Mouse (Mus musculus) ES-E14 (cell line): ENCODE measurements around the gene Gm11595. TPM values are rescaled to one million over a fixed set of nuclear protein-coding genes. Genes with fewer than 3 reads are reported as not detected.

Experiments
- DNase-seq: peaks from one replicate; pipeline ENCODE4 v3.0.0-alpha.2; 2013; ENCODE audit warnings: low read depth, low spot score
- H3K27ac ChIP-seq: 2 replicates; pipeline ENCODE4 v1.5.1; 2012; ENCODE audit warnings: low read depth, mild to moderate bottlenecking, low read length, moderate library complexity, mixed read lengths; ENCODE audit not compliant: poor library complexity, insufficient read depth, severe bottlenecking
- H3K36me3 ChIP-seq: 2 replicates; pipeline ENCODE4 v1.6.1; 2012; ENCODE audit warnings: mild to moderate bottlenecking, low read length, moderate library complexity, mixed read lengths; ENCODE audit not compliant: control insufficient read depth, poor library complexity, insufficient read depth, severe bottlenecking
- H3K4me1 ChIP-seq, 2 experiments: fragments of 150-350 bp in 1 of 2; sonication (generic) in 1 of 2; 2 replicates each; pipeline ENCODE4 v1.6.1; 2012; ENCODE audit warnings: low read length in 2 of 2, mild to moderate bottlenecking in 1 of 2, mixed read lengths in 1 of 2; ENCODE audit not compliant: control insufficient read depth in 2 of 2, insufficient read depth in 2 of 2, poor library complexity in 1 of 2
- H3K4me3 ChIP-seq, 2 experiments: fragments of 150-350 bp in 1 of 2; sonication (generic) in 1 of 2; 2 replicates each; pipeline ENCODE4 v1.5.1; 2012; ENCODE audit warnings: low read length in 2 of 2, low read depth in 1 of 2, mild to moderate bottlenecking in 1 of 2, mixed read lengths in 1 of 2; ENCODE audit not compliant: insufficient read depth in 1 of 2, poor library complexity in 1 of 2, severe bottlenecking in 1 of 2
- H3K9ac ChIP-seq: 2 replicates; pipeline ENCODE4 v1.6.1; 2012; ENCODE audit warnings: low read depth, mild to moderate bottlenecking, low read length, mixed read lengths; ENCODE audit not compliant: poor library complexity, insufficient read depth, severe bottlenecking
- H3K9me3 ChIP-seq: fragments of 150-350 bp; sonication (generic); 2 replicates; pipeline ENCODE4 v1.6.1; 2012; ENCODE audit warnings: low read depth, mild to moderate bottlenecking, low read length; ENCODE audit not compliant: control insufficient read depth, insufficient read depth
- CHD2 ChIP-seq: IDR thresholded peaks from 2 replicates; pipeline ENCODE4 v1.6.1; 2014; ENCODE audit warnings: mild to moderate bottlenecking, low read depth, low read length, inconsistent platforms
- HCFC1 ChIP-seq: IDR thresholded peaks from 2 replicates; pipeline ENCODE4 v1.6.1; 2012; ENCODE audit warnings: low read length, inconsistent platforms, borderline replicate concordance; ENCODE audit not compliant: insufficient read depth
- MAFK ChIP-seq: IDR thresholded peaks from 2 replicates; pipeline ENCODE4 v1.6.1; 2014; ENCODE audit warnings: mild to moderate bottlenecking, low read depth, low read length, inconsistent platforms; ENCODE audit not compliant: insufficient read depth
- ZC3H11A ChIP-seq: IDR thresholded peaks from 2 replicates; pipeline ENCODE4 v1.6.1; 2012; ENCODE audit warnings: low read depth, mild to moderate bottlenecking, inconsistent platforms, low read length, borderline replicate concordance
- ZNF384 ChIP-seq: IDR thresholded peaks from 2 replicates; pipeline ENCODE4 v1.6.1; 2012; ENCODE audit warnings: low read depth, low read length, inconsistent platforms
- in situ Hi-C, 2 experiments: fragments of 600-800 bp; cut with MboI; formaldehyde crosslinking; loops; one replicate each; pipeline ENCODE4 v1.15.1; 2025; ENCODE audit warnings: low sequenced_read_pairs in 2 of 2, inconsistent platforms in 1 of 2; ENCODE audit not compliant: unreplicated experiment in 2 of 2
- total RNA-seq: library from RNA; depleted of rRNA; stranded (reverse); fragments of 300-350 nt; gene quantifications from 2 replicates; pipeline ENCODE4 v1.2.3, GENCODE M21; 2012

The Gm11595 gene
- total RNA-seq, 1 experiment, result not detected

DNA sequence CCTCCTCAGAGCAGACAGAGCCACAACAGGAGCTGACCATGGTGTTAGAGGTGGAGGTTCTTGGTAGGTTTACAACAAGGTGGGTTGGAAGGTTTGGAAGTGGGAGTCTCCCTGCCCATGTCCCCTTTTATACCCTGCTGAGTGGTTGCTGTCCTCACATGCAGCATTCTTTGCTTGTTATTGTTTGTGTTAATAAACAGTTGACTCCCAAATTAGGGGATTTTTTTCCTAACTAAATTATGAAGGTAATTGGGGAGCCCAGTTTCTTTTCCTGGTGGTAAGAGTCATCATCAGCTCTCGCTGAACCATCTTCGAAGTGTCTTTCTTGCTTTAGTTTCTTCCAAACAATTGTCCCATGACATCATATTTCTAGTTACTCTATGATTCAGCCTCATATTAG is 7.9 kb upstream of the Gm11595 start, which contains the start of gene Krtap4-8:
TSS of gene Krtap4-8 (minus strand) at position 101 of the 400 bp plus-strand sequence.
- H3K27ac ChIP-seq, result no peak within 1 kb of the TSS
- DNase-seq, result no peak
- H3K4me1 ChIP-seq, result no peaks in the 10 kb centered on the region
- no peak within 1 kb of the TSS for H3K4me3 ChIP-seq
- no peak within 1 kb of the TSS for H3K9ac ChIP-seq
- in situ Hi-C loops, result no loop called here
- H3K36me3 ChIP-seq, result no peaks in the 10 kb centered on the region
- no peak for TF ChIP-seq CHD2
- H3K9me3 ChIP-seq, result no peaks in the 10 kb centered on the region

DNA sequence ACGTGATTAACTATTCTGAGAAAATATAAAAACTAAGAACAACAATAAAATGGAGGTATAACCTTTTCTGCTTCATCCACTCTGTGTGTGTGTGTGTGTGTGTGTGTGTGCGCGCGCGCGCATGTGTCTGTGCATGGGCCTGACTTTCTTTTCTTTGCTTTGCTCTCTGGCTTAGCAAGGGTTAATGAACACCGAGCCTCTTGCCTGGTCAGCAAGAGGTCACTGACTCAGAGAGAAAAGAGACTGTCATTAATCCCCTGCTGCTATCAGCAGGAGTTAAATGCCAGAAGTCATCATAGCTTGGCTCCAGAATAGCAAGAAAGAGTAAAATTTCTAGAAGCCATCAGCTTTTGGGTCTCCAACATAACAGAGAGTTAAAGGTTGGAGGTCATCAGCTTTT is 5.7 kb upstream of the Gm11595 start:
- no peaks in the 10 kb centered on the region for H3K9me3 ChIP-seq
- no peaks in the 10 kb centered on the region for H3K36me3 ChIP-seq
- no peak overlapping the region for H3K27ac ChIP-seq
- TF ChIP-seq ZNF384 (no peak), MAFK (no peak), ZC3H11A (no peak), HCFC1 (no peak), CHD2 (no peak)
- in situ Hi-C loops, result no loop called here
- H3K4me1 ChIP-seq, result no peaks in the 10 kb centered on the region
- DNase-seq, result no peak
- H3K4me3 ChIP-seq, result no peak overlapping the region
- no peak overlapping the region for H3K9ac ChIP-seq

DNA sequence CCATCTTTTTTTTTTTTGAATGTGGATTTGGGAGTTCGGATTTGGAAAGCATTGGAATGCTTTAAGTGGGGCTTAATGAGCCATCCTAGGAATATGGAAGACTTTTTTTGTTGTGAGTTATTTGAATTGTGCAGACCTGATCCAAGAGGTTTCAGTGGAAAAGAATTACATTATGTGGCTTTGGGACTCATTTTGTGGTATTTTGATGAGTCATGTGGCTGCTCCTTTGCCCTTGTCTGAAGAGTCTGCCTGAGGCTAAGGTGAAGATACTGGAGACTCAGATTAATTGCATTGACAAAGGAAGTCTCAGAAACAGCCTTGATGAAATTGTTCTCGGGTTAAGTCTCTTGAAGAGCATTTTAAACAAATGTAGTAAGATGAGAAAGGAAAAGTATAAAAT is 4.3 kb downstream of the Gm11595 start:
- Histone ChIP-seq H3K36me3 (no peaks in the 10 kb centered on the region), H3K9me3 (no peaks in the 10 kb centered on the region), H3K9ac (no peak overlapping the region), H3K27ac (no peak overlapping the region), H3K4me3 (no peak overlapping the region), H3K4me1 (no peaks in the 10 kb centered on the region)
- in situ Hi-C loops, result no loop called here
- TF ChIP-seq HCFC1 (no peak), MAFK (no peak), CHD2 (no peak), ZC3H11A (no peak), ZNF384 (no peak)
- no peak for DNase-seq

- no peak overlapping the region for H3K9ac ChIP-seq
- H3K9me3 ChIP-seq, result no peaks in the 10 kb centered on the region
- TF ChIP-seq HCFC1 (no peak), ZNF384 (no peak), ZC3H11A (no peak), MAFK (no peak), CHD2 (no peak)
- H3K4me1 ChIP-seq, result no peaks in the 10 kb centered on the region
- no peaks in the 10 kb centered on the region for H3K36me3 ChIP-seq
- DNase-seq, result no peak
- in situ Hi-C loops, result no loop called here
- no peak overlapping the region for H3K27ac ChIP-seq
- no peak overlapping the region for H3K4me3 ChIP-seq
Measured at GRCm38 (mm10) chr11:99758877-99759276, 13.8 kb downstream of the Gm11595 start.

DNA sequence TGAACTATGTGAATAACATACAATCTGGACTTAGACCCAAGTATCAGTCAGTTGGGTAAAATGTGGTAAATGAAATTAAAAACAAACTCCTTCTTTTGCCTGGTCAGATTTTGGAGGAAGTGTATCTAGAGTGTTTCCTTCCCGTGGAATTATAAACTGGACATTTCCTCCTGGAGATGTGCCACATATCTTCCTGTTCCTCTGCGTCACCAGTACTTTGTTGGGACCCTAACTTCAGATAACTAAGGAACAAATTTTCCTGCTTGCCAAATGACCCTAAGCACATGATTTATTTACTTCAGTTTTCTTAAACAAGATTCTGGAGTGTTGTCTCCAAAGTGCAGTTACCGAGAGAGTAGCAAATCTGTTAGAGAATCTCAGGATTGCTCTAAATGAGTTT is 28.7 kb downstream of the Gm11595 start:
- Histone ChIP-seq H3K27ac (no peak overlapping the region), H3K9me3 (no peaks in the 10 kb centered on the region), H3K4me1 (no peaks in the 10 kb centered on the region), H3K4me3 (no peak overlapping the region), H3K9ac (no peak overlapping the region), H3K36me3 (no peaks in the 10 kb centered on the region)
- in situ Hi-C loops, result no loop called here
- no peak for DNase-seq
- no peak for TF ChIP-seq ZNF384
- no peak for TF ChIP-seq ZC3H11A
- TF ChIP-seq MAFK, result no peak
- TF ChIP-seq CHD2, result no peak
- no peak for TF ChIP-seq HCFC1
